Mouse (Mus musculus): ENCODE results near the gene Cnpy3. TPM values are rescaled to one million over a fixed set of nuclear protein-coding genes. Genes with fewer than 3 reads are reported as not detected.
"Not testable (repeated sequence)": the region's sequence is repeated elsewhere in the genome, so short reads cannot be mapped to it uniquely, and the experiment has no call there.

Gene Cnpy3
- 79.3 and 83.5 TPM in 2 replicates for polyA plus RNA-seq (2015; fragmentation: Nextera tagmentation; extraction: Ambion mirVana)

DNA sequence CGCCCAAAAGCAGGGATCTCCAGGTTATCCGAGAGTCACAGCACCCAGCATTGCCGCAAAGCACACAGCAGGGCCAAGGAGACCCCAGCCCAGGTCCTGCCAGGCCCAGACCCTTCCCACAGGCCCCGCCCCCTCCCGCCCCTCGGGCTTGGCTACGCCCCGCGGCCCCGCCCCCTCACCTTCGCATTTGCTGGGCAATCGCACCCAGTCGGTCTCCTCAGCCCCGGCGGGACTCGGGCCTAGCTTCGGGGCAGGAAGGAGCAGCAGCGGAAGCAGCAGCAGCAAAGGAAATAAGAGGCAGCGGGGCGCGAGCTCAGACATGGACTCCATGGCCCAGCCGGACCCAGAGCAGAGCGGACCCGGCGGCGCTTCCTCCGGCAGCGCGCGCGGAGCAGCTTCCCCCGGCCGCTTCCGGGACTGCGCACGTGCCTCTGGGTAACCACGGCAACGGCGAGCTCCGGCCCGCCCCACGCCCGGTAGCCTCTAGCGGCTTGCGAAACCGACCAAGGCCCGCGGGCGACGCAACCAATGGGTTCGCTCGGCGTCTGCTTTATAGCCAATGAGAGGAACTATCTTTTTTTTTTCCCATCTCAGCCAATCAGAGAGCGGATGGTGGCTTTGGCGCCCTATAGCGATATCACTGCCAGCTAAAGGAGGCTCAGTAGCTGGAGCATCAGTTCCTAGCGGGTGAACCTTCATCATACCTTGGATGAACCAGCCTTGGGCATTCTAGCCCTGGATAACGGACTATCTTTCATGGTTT is at the start of gene Cnpy3:
Cnpy3 (minus strand) TSS at position 421 of the 763 bp plus-strand sequence.
- ATAC-seq (replicated peaks; ENCODE audit: low FRiP score), result peak; percentile 99
- Histone ChIP-seq H3K36me3 (peaks cover 11% of the 10 kb centered on the region), H3K4me2 (peak within 1 kb of the TSS; percentile 80), H3K27ac (peak within 1 kb of the TSS; percentile 95), H3K9me3 (replicated peaks) (no peaks in the 10 kb centered on the region), H3K9ac (peak within 1 kb of the TSS; percentile 69), H3K27me3 (no peaks in the 10 kb centered on the region), H3K4me3 (replicated peaks) (peak within 1 kb of the TSS; percentile 94), H3K4me1 (peaks cover 19% of the 10 kb centered on the region)
- under 1% methylated on average over 58 of the region's 58 CpGs for WGBS

DNA sequence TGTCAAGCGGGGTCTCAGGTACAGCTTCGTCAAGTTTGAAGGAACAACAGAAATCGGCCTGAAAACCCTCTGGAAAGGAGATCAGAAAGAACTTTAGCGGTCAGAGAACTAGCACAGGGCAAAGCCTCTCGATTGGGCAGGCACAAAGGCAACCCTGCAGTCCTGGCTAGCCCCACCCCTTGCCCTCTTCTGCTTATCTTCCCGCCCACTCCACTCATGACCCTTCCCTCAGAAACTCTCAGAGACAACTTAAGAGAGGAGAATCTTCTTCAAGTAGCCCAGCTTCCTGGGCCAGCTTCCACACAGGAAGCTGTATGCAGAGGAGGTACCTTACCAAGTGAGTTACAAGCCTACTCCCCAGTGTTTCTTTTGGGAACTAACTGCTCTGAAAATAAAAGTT is 49.7 kb upstream of the Cnpy3 start:
- 74% methylated on average over 6 of the region's 6 CpGs for WGBS

DNA sequence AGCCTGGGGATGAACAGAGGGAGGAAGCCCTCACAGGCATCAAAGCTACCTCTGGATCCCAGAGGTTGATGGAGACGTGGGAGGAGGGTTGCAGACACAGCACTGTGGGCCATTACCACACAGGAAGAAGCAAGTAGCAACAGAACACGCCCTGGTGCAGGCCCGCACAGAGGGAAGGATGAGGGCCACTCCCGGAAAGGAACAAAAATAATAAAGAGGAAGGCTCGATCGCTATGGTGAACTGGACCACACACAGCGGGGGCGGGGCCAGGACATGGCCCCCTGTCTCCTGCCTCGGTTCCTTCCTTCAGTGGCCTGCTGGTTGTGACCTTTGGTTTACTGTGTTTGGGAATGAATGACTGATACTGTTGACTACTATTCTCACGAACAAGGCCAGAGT is 47.7 kb upstream of the Cnpy3 start:
- Histone ChIP-seq H3K9ac (no peak overlapping the region), H3K27me3 (no peaks in the 10 kb centered on the region), H3K27ac (peak overlapping the region; percentile 20; the same call in 1 of the 2 replicates), H3K9me3 (replicated peaks) (no peaks in the 10 kb centered on the region), H3K4me1 (0 out of 2 replicates have a peak, but pooled peaks cover 7% of the 10 kb centered on the region), H3K36me3 (peaks cover 28% of the 10 kb centered on the region), H3K4me3 (replicated peaks) (no peak overlapping the region), H3K4me2 (no peak overlapping the region)
- ATAC-seq (replicated peaks; ENCODE audit: low FRiP score), result no peak
- 65% methylated on average over 10 of the region's 10 CpGs for WGBS

More for the DNA sequence above, 49.7 kb upstream of the Cnpy3 start:
- Histone ChIP-seq H3K4me1 (0 out of 2 replicates have a peak, but pooled peaks cover 7% of the 10 kb centered on the region), H3K4me2 (no peak overlapping the region), H3K4me3 (replicated peaks) (no peak overlapping the region), H3K9ac (no peak overlapping the region), H3K27ac (no peak overlapping the region), H3K36me3 (peaks cover 48% of the 10 kb centered on the region), H3K27me3 (no peaks in the 10 kb centered on the region), H3K9me3 (replicated peaks) (no peaks in the 10 kb centered on the region)
- ATAC-seq (replicated peaks; ENCODE audit: low FRiP score), result no peak

DNA sequence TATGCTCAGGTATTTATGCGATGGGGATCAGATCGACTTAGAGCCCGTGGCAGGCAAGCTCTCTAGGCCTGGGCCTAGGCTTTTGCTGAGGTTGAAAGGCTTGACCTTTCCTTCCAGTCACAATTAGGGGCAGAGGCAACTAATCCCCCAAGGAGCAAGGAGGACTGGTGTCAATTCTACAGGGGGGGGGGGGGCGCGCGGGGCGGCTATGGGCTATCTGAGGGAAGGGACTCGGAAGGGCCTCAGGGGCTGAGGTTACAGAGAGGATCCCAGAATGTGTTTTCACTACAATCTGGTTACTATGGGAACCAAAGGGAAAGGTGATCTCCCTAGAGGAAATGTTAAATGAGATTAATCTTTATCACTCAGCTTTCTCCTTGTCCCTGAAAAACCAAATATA is 45.4 kb upstream of the Cnpy3 start:
- no peak overlapping the region for H3K9ac ChIP-seq
- H3K4me1 ChIP-seq, result 0 out of 2 replicates have a peak, but pooled peaks cover 7% of the 10 kb centered on the region
- H3K4me3 ChIP-seq (replicated peaks), result no peak overlapping the region
- no peaks in the 10 kb centered on the region for H3K27me3 ChIP-seq
- 0 out of 2 replicates have a peak, but pooled peaks cover under 1% of the 10 kb centered on the region for H3K9me3 ChIP-seq (replicated peaks)
- peak overlapping the region; percentile 48; the same call in 1 of the 2 replicates for H3K27ac ChIP-seq
- 0 out of 2 replicates have a peak, but pooled peaks have one; percentile 22 for ATAC-seq (replicated peaks; ENCODE audit: low FRiP score)
- H3K4me2 ChIP-seq, result no peak overlapping the region
- WGBS, result 53% methylated on average over 8 of the region's 8 CpGs
- H3K36me3 ChIP-seq, result peaks cover 25% of the 10 kb centered on the region

DNA sequence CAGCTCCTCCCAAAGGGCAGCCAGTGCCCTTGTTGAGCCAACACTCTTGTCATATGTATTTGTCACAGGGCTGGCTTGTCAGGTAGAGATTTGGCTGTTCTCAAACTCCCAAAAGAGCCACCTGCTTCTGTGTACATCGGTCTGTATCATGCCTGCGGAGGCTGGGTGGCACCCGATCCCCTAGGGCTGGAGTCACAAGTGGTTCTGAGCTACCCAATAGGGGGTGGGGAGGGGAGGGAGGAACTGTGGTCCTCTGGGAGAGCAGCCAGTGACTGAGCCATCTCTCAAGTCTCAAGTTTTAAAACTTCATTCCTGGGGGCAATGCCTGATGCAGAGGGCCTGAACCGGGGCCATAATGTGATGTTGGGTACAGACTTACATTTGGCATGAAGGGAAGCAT is 44.7 kb upstream of the Cnpy3 start:
- H3K27me3 ChIP-seq, result no peaks in the 10 kb centered on the region
- 78% methylated on average over 4 of the region's 4 CpGs for whole genome bisulfite sequencing
- no peak overlapping the region for H3K4me3 ChIP-seq (replicated peaks)
- H3K27ac ChIP-seq, result no peak overlapping the region
- no peak overlapping the region for H3K4me2 ChIP-seq
- peaks cover 24% of the 10 kb centered on the region for H3K36me3 ChIP-seq
- no peak overlapping the region for H3K9ac ChIP-seq
- H3K9me3 ChIP-seq (replicated peaks), result 0 out of 2 replicates have a peak, but pooled peaks cover 3% of the 10 kb centered on the region
- H3K4me1 ChIP-seq, result 0 out of 2 replicates have a peak, but pooled peaks cover 7% of the 10 kb centered on the region
- ATAC-seq (replicated peaks; ENCODE audit: low FRiP score), result no peak

DNA sequence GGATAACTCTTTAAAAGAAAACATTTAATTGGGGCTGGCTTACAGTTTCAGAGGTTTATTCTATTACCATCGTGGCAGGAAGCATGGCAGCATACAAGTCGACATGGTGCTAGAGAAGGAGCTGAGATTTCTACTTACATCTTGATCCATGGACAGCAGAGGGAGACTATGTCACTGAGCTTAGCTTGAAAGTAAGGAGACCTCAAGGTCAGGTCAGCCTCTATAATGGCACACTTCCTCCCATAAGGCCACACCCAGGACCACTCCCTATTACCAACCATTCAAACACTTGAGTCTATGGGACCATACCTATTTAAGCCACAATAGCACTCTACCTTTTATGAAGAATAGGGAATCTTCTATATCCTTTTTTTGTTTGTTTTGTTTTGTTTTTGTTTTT is 40.9 kb upstream of the Cnpy3 start:
- H3K27me3 ChIP-seq, result no peaks in the 10 kb centered on the region
- WGBS, result 81% methylated on average over 2 of the region's 2 CpGs

DNA sequence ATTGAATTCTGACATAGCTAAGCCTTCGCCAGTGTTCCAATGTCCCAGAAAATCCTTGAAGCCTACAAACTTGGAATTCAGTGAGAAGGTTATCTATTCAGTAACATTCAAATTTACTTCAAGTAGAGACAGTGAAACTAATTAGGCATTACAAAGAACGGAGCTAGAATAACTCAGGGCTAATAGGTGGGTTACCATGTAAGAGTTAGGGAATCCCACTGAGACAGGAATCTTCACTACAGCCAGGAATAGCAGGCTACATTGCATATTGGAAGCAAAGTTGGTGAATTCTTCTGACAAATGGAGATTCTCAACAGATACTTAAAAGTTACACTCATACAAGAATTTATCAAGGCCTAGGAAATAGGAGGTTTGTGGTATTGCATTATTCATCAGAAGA is 36.0 kb upstream of the Cnpy3 start:
- H3K36me3 ChIP-seq; H3K4me3 ChIP-seq (replicated peaks); H3K4me2 ChIP-seq; H3K9ac ChIP-seq; ATAC-seq (replicated peaks; ENCODE audit: low FRiP score); H3K9me3 ChIP-seq (replicated peaks); H3K27ac ChIP-seq; H3K27me3 ChIP-seq; H3K4me1 ChIP-seq: not testable (repeated sequence)
- WGBS, result 66% methylated on average over 2 of the region's 2 CpGs

More for the DNA sequence above, 40.9 kb upstream of the Cnpy3 start:
- Histone ChIP-seq H3K4me1 (0 out of 2 replicates have a peak, but pooled peaks cover 7% of the 10 kb centered on the region), H3K9me3 (replicated peaks) (0 out of 2 replicates have a peak, but pooled peaks cover 3% of the 10 kb centered on the region), H3K4me3 (replicated peaks) (no peak overlapping the region), H3K9ac (no peak overlapping the region), H3K36me3 (no peaks in the 10 kb centered on the region), H3K4me2 (no peak overlapping the region), H3K27ac (no peak overlapping the region)
- ATAC-seq (replicated peaks; ENCODE audit: low FRiP score), result no peak

DNA sequence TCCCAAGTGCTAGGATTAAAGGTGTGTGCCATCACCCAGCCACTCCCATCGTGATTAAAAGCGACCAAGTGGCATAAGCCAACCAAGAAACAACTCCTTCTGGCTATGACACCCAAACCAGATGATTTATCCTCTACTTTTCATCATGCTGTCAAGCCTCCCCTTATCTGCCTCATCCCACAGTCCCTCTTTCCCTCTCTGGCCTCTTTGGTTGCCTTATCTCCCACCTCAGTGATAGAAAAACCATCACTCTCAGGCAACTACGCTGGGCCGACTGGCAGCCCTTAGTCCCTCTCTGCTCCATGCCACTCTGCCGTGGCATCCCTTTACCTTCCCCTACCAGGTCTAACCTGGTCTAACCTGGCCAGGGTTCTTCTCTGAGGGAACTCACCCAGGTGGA is 34.9 kb upstream of the Cnpy3 start:
- 87% methylated on average over 5 of the region's 5 CpGs for WGBS
- Histone ChIP-seq H3K27me3 (no peaks in the 10 kb centered on the region), H3K36me3 (no peaks in the 10 kb centered on the region), H3K9ac (no peak overlapping the region), H3K27ac (no peak overlapping the region), H3K9me3 (replicated peaks) (no peaks in the 10 kb centered on the region), H3K4me1 (no peaks in the 10 kb centered on the region), H3K4me2 (no peak overlapping the region), H3K4me3 (replicated peaks) (no peak overlapping the region)
- no peak for ATAC-seq (replicated peaks; ENCODE audit: low FRiP score)

DNA sequence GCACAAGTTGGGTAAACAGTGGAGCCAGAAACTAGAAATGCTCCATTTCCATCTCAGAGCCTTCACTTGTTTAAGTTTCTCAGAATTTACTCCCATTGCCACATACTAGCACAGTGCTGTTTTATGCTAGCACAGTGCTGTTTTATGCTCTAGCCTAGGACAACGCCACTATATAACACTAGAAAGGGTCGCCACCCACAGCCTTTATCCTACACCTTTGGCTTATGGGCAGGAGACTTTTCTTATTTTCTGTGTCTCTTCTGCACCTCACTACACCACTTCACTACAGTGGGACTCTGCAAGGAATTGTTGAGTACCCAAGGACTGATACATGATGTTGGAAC is 31.2 kb upstream of the Cnpy3 start:
- H3K36me3 ChIP-seq, result peaks cover 26% of the 10 kb centered on the region
- no peaks in the 10 kb centered on the region for H3K27me3 ChIP-seq
- WGBS, result 75% methylated on average over 2 of the region's 2 CpGs
- H3K9ac ChIP-seq, result no peak overlapping the region
- H3K27ac ChIP-seq, result peak overlapping the region; percentile 59
- peak overlapping the region; percentile 64 for H3K4me2 ChIP-seq
- H3K9me3 ChIP-seq (replicated peaks), result no peaks in the 10 kb centered on the region
- peak overlapping the region; percentile 72 for H3K4me3 ChIP-seq (replicated peaks)
- no peak for ATAC-seq (replicated peaks; ENCODE audit: low FRiP score)
- peaks cover 16% of the 10 kb centered on the region for H3K4me1 ChIP-seq

DNA sequence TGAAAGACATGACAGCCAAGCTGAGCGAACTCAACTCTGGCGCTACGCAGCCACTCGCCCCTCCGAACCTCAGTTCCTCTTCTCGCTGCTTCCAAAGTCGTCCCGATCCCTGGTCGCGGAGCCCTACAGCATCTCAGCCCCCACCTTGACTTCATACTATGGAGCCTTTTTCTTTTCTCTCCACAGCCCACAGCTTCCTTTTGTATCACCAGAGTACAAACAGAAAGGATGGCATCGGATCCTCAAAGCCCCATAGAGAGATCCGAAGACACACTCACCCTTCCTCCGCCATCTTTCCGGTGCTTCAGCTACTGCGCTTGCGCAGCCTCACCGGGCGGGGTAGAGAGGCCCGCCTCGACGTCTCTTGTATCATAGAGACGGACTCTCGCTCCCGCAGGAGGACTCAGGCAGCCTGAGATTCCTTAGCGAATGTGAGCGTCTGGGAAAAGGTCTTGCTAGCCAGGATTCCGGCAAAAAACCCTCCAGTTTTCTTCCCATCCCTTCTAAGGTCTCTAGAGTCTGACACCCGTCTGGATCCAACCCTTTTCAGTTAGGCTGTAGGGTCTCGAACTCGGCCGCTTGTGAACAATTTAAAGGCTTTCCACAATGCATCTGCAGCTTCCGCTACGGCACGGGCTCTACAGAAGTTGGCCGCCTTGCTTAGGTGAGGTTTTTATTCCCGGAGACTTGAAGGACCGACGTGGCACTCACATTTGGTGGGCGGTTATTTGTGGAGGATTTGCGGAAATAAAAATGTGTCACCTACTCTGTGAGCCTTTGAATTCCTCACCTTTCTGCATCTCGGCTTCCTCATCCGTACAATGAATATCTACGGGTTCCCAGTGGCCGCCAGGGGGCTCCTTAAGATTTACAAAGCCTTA is 30.6 kb upstream of the Cnpy3 start, which contains the start of gene Rpl7l1:
Rpl7l1 (minus strand) TSS at position 332 of the 881 bp plus-strand sequence.
- Histone ChIP-seq H3K4me1 (peaks cover 16% of the 10 kb centered on the region), H3K9me3 (replicated peaks) (no peaks in the 10 kb centered on the region), H3K36me3 (peaks cover 32% of the 10 kb centered on the region), H3K27me3 (no peaks in the 10 kb centered on the region), H3K4me2 (peak within 1 kb of the TSS; percentile 64), H3K27ac (peak within 1 kb of the TSS; percentile 95), H3K9ac (peak within 1 kb of the TSS; percentile 67), H3K4me3 (replicated peaks) (peak within 1 kb of the TSS; percentile 72)
- under 1% methylated on average over 44 of the region's 44 CpGs for WGBS
- peak; percentile 95 for ATAC-seq (replicated peaks; ENCODE audit: low FRiP score)

DNA sequence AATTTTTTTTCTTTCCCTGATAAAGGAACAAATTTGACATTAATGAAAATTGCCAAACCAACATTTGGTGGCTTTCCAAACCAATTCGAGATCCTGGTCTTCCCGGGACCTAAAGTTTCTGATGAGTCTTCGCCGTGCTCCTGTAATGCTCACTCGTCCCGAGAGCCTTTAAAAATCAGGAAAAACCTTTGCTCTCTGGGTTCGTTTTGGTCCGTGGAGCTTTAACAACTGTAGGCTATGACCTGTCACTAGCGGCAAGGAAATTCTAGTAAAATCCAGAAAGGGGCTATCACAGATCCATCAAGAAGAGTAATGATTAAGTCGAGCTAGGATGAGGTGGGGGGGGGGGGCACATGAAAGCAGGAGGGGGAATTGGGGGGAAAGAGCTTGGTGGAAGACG is 29.9 kb upstream of the Cnpy3 start:
- H3K27me3 ChIP-seq, result no peaks in the 10 kb centered on the region
- H3K4me2 ChIP-seq, result peak overlapping the region; percentile 64
- peaks cover 16% of the 10 kb centered on the region for H3K4me1 ChIP-seq
- peaks cover 39% of the 10 kb centered on the region for H3K36me3 ChIP-seq
- peak; percentile 6; the same call in 1 of the 2 replicates for ATAC-seq (replicated peaks; ENCODE audit: low FRiP score)
- under 1% methylated on average over 11 of the region's 11 CpGs for WGBS
- peak overlapping the region; percentile 72 for H3K4me3 ChIP-seq (replicated peaks)
- H3K9ac ChIP-seq, result peak overlapping the region; percentile 67
- H3K27ac ChIP-seq, result peak overlapping the region; percentile 95
- no peaks in the 10 kb centered on the region for H3K9me3 ChIP-seq (replicated peaks)

DNA sequence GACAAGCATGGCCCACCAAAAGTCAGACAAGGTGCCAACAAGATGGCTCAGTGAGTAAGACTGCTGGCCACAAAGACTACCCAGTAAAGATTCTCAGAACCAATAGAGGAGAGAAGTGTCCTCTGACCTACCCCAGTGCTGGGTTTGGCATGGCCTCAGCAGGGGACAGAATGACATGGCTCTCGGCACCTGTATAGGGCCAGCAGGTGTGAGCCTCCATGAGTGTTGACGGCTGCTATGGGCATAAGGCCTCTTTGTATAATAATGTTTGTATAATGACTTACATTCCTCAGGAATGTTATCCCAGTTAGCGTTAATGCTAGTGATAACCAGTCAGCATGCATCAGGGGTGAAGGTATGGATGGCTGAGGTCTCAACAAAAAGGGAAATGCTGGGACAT is 24.1 kb upstream of the Cnpy3 start:
- H3K4me2 ChIP-seq, result no peak overlapping the region
- no peak overlapping the region for H3K4me3 ChIP-seq (replicated peaks)
- H3K27me3 ChIP-seq, result no peaks in the 10 kb centered on the region
- H3K36me3 ChIP-seq, result peaks cover 69% of the 10 kb centered on the region
- H3K9me3 ChIP-seq (replicated peaks), result no peaks in the 10 kb centered on the region
- H3K27ac ChIP-seq, result no peak overlapping the region
- WGBS, result 80% methylated on average over 3 of the region's 3 CpGs
- peaks cover 30% of the 10 kb centered on the region for H3K4me1 ChIP-seq
- no peak overlapping the region for H3K9ac ChIP-seq
- no peak for ATAC-seq (replicated peaks; ENCODE audit: low FRiP score)

Data from kidney, embryonic 15.5 days (tissue).